Mouse (Mus musculus) C2C12 (cell line): ENCODE measurements around the gene Eif2ak4.

Source experiments
- CTCF ChIP-seq: IDR thresholded peaks from one replicate; pipeline ENCODE4 v1.5.1; 2011; ENCODE audit not compliant: control insufficient read depth, insufficient read depth, insufficient read length
- MAX ChIP-seq: IDR thresholded peaks from one replicate; pipeline ENCODE4 v1.6.1; 2011; ENCODE audit warnings: mild to moderate bottlenecking, control low read depth
- MYOD1 ChIP-seq: IDR thresholded peaks from one replicate; pipeline ENCODE4 v1.6.1; 2011; ENCODE audit warnings: low read depth; ENCODE audit not compliant: control insufficient read depth, insufficient read length
- MYOG ChIP-seq: IDR thresholded peaks from one replicate; pipeline ENCODE4 v1.6.1; 2011; ENCODE audit not compliant: control insufficient read depth, insufficient read length; ENCODE audit errors: extremely low read depth
- USF1 ChIP-seq: IDR thresholded peaks from one replicate; pipeline ENCODE4 v1.6.1; 2011; ENCODE audit warnings: low read depth, mild to moderate bottlenecking, control low read depth, moderate library complexity

DNA sequence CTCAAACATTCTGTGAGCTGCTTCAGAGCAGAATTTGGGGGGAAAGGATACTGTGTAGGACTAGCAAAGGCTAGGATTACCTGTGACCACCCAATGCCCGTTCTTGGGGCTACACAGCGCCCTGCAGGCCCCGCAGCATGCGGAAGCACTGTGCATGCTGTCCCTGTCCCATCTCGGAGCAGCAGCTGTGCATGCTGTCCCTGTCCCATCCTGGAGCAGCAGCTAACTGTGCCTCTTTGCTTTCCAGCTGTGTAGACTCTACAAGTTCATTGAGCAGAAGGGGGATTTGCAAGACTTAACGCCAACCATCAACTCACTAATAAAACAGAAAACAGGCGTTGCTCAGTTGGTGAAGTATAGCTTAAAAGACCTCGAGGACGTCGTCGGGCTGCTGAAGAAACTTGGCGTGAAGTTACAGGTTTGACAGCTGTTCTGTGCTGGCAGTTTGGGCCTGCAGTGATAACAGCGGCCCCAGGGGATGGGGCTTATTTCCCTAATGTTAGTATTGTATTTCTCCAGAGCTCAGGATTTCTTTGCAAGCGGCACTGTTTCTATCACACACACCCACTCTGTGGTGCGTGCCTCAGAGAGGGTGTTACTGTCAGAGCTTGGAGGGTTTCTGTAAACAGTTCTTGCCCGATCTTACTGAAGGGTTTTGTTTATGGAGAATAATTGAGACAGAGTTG lies 73.2 kb downstream of the Eif2ak4 start:
- TF ChIP-seq MYOG (no peak), CTCF (no peak), USF1 (no peak), MYOD1 (no peak), MAX (no peak)
